Mouse (Mus musculus) liver, embryonic 15.5 days (tissue): Measurements from ENCODE around the gene Zfyve28. TPM values are rescaled to one million over a fixed set of nuclear protein-coding genes. Genes with fewer than 3 reads are reported as not detected.
A peak's percentile ranks its signal among the peaks of the same experiment; 100 is the strongest.

Experiments
- ATAC-seq: fragments of 200-750 bp; cut with Nextera tagmentation; 2 replicates; pipeline ENCODE4 v1.8.0; 2017; ENCODE audit warnings: moderate number of reproducible peaks, mild to moderate bottlenecking, moderate library complexity; ENCODE audit not compliant: insufficient read depth
- H3K27ac ChIP-seq: fragments of 300-500 bp; sonication (generic); replicated peaks from 2 replicates; pipeline ENCODE4 v1.5.1; 2015; ENCODE audit warnings: mild to moderate bottlenecking, inconsistent platforms
- H3K27me3 ChIP-seq: fragments of 300-500 bp; sonication (generic); 2 replicates; pipeline ENCODE4 v1.6.1; 2015; ENCODE audit warnings: mild to moderate bottlenecking, inconsistent platforms
- H3K36me3 ChIP-seq: fragments of 300-500 bp; sonication (generic); replicated peaks from 2 replicates; pipeline ENCODE4 v1.6.1; 2015; ENCODE audit warnings: moderate library complexity, mild to moderate bottlenecking, inconsistent platforms
- H3K4me1 ChIP-seq: fragments of 300-500 bp; sonication (generic); replicated peaks from 2 replicates; pipeline ENCODE4 v1.6.1; 2015; ENCODE audit warnings: inconsistent platforms
- H3K4me2 ChIP-seq: fragments of 300-500 bp; sonication (generic); 2 replicates; pipeline ENCODE4 v1.6.1; 2015; ENCODE audit warnings: moderate library complexity, mild to moderate bottlenecking, inconsistent platforms
- H3K4me3 ChIP-seq: fragments of 300-500 bp; sonication (generic); replicated peaks from 2 replicates; pipeline ENCODE4 v1.5.1; 2015; ENCODE audit warnings: mild to moderate bottlenecking, inconsistent platforms
- H3K9ac ChIP-seq: fragments of 300-500 bp; sonication (generic); 2 replicates; pipeline ENCODE4 v1.6.1; 2015; ENCODE audit warnings: moderate library complexity, mild to moderate bottlenecking, inconsistent platforms
- H3K9me3 ChIP-seq: fragments of 300-500 bp; sonication (generic); replicated peaks from 2 replicates; pipeline ENCODE4 v1.6.1; 2016; ENCODE audit warnings: inconsistent platforms
- WGBS: fragments of 180-500 bp; shearing (Covaris S2); methylation state at CpG from one replicate; pipeline ENCODE4 v1.1.7; 2015; ENCODE audit warnings: mixed read lengths; ENCODE audit not compliant: insufficient replicate concordance; 5-methylcytosine and 5-hydroxymethylcytosine counted together
- polyA plus RNA-seq: library from polyadenylated mRNA; unstranded; fragments of >200 nt; fragmentation: Nextera tagmentation; extraction: Ambion mirVana; gene quantifications from 2 replicates; pipeline ENCODE4 v1.2.1, GENCODE M21; 2015

The Zfyve28 gene
- polyA plus RNA-seq, 1 experiment from 2014 or later, result 0.07 TPM

- H3K4me3 ChIP-seq, result no peak overlapping the region
- H3K27ac ChIP-seq, result no peak overlapping the region
- no peaks in the 10 kb centered on the region for H3K27me3 ChIP-seq
- H3K9me3 ChIP-seq, result no peaks in the 10 kb centered on the region
- WGBS, result 64% methylated on average over 3 of the region's 3 CpGs
- no peak overlapping the region for H3K4me2 ChIP-seq
- no peaks in the 10 kb centered on the region for H3K4me1 ChIP-seq
- no peak for ATAC-seq
- no peak overlapping the region for H3K9ac ChIP-seq
- no peaks in the 10 kb centered on the region for H3K36me3 ChIP-seq
Observed at GRCm38 (mm10) chr5:34250090-34250489, 38.2 kb downstream of the Zfyve28 start.

GRCm38 (mm10) chr5:34249132-34249531 is 39.1 kb downstream of the Zfyve28 start:
- 42% methylated on average over 4 of the region's 4 CpGs for WGBS
- H3K9ac ChIP-seq, result no peak overlapping the region
- no peaks in the 10 kb centered on the region for H3K36me3 ChIP-seq
- no peaks in the 10 kb centered on the region for H3K27me3 ChIP-seq
- H3K4me1 ChIP-seq, result no peaks in the 10 kb centered on the region
- H3K27ac ChIP-seq, result no peak overlapping the region
- H3K9me3 ChIP-seq, result no peaks in the 10 kb centered on the region
- no peak overlapping the region for H3K4me2 ChIP-seq
- ATAC-seq, result no peak
- H3K4me3 ChIP-seq, result no peak overlapping the region

DNA sequence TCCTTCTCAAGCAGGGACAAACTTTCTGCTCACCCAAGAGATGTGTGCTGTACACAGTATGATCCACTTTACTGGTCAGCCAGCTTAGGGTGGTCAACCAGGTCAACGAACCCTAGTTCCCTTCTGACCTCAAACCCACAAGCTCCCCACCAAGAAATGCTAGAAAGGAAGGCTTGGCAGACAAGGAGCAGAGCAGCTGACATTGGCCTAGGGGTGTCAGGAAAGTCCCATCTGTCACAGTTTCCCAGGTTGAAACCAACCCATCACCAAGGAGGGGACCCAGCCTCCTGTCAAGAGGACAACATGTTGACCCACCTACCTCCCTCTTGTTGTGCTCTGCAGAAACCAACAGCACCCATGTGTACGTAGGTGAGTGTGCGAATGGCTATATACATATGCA is 41.8 kb downstream of the Zfyve28 start:
- WGBS, result 73% methylated on average over 3 of the region's 3 CpGs
- H3K9ac ChIP-seq, result no peak overlapping the region
- ATAC-seq, result no peak
- no peak overlapping the region for H3K4me2 ChIP-seq
- no peaks in the 10 kb centered on the region for H3K36me3 ChIP-seq
- no peak overlapping the region for H3K27ac ChIP-seq
- no peak overlapping the region for H3K4me3 ChIP-seq
- H3K27me3 ChIP-seq, result no peaks in the 10 kb centered on the region
- no peaks in the 10 kb centered on the region for H3K4me1 ChIP-seq
- no peaks in the 10 kb centered on the region for H3K9me3 ChIP-seq

GRCm38 (mm10) chr5:34243062-34243461 is 45.2 kb downstream of the Zfyve28 start:
- no peak for ATAC-seq
- H3K4me3 ChIP-seq, result no peak overlapping the region
- no peak overlapping the region for H3K27ac ChIP-seq
- no peaks in the 10 kb centered on the region for H3K27me3 ChIP-seq
- H3K4me1 ChIP-seq, result no peaks in the 10 kb centered on the region
- no peak overlapping the region for H3K4me2 ChIP-seq
- no peaks in the 10 kb centered on the region for H3K36me3 ChIP-seq
- 58% methylated on average over 5 of the region's 5 CpGs for WGBS
- no peak overlapping the region for H3K9ac ChIP-seq
- H3K9me3 ChIP-seq, result no peaks in the 10 kb centered on the region

- H3K36me3 ChIP-seq, result no peaks in the 10 kb centered on the region
- H3K27ac ChIP-seq, result 0 out of 2 replicates have a peak overlapping the region, but pooled peaks have one; percentile 14
- no peaks in the 10 kb centered on the region for H3K4me1 ChIP-seq
- no peak overlapping the region for H3K4me2 ChIP-seq
- ATAC-seq, result no peak
- H3K9me3 ChIP-seq, result no peaks in the 10 kb centered on the region
- H3K27me3 ChIP-seq, result no peaks in the 10 kb centered on the region
- H3K9ac ChIP-seq, result no peak overlapping the region
- H3K4me3 ChIP-seq, result no peak overlapping the region
- WGBS, result 10% methylated on average over 15 of the region's 15 CpGs
Observed at GRCm38 (mm10) chr5:34242224-34242963, 45.9 kb downstream of the Zfyve28 start.

DNA sequence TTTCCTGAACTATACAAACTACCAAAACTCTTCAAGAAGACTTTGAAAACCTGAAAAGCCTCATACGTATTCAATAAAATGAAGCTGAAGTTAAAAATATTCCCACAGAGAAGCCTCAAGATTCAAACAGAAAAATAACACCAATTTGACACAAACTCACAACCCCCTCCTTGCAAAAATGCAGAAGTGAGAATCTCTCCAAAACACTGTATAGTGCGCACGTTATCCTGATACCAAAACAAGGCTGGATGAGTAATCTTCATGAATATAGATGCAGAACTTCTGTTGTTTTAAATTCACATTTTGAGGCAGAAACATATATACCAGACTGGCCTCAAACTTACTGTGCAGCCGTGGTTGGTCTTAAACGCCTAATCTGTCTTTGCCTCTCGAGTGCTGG is 49.8 kb downstream of the Zfyve28 start:
- Histone ChIP-seq H3K27me3 (no peaks in the 10 kb centered on the region), H3K4me2 (no peak overlapping the region), H3K36me3 (no peaks in the 10 kb centered on the region), H3K9me3 (no peaks in the 10 kb centered on the region), H3K27ac (no peak overlapping the region), H3K4me1 (no peaks in the 10 kb centered on the region), H3K4me3 (no peak overlapping the region), H3K9ac (no peak overlapping the region)
- WGBS, result 66% methylated on average over 6 of the region's 6 CpGs
- no peak for ATAC-seq

DNA sequence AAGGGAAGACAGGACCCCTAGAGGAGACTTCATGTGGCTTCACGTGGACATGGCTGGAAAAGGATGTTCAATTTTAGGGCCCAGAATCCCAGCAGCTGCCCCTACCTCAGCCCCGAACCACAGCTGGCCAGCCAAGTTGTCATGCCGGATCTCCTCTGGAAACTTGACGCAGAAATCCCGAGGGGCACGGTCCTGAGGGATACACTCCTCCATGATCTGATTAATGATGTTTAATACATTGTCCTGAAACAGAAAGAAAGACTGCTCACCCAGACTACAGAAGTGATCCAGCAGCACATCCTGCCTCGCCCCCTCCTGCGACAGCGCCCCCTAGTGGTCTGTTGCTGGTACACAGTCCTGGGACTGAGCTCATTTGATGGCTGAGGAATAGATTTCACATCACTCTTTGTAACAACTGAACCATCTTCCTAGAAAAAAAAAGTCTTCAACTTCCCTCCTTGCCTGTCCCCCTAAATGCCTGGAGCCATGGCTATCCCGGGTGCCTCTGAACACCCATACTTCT is 52.3 kb downstream of the Zfyve28 start:
- H3K4me3 ChIP-seq, result no peak overlapping the region
- no peaks in the 10 kb centered on the region for H3K36me3 ChIP-seq
- ATAC-seq, result no peak
- H3K4me2 ChIP-seq, result no peak overlapping the region
- H3K27me3 ChIP-seq, result no peaks in the 10 kb centered on the region
- no peaks in the 10 kb centered on the region for H3K4me1 ChIP-seq
- H3K9ac ChIP-seq, result no peak overlapping the region
- 42% methylated on average over 10 of the region's 10 CpGs for WGBS
- H3K9me3 ChIP-seq, result no peaks in the 10 kb centered on the region
- no peak overlapping the region for H3K27ac ChIP-seq

GRCm38 (mm10) chr5:34235056-34235455 is 53.2 kb downstream of the Zfyve28 start:
- no peaks in the 10 kb centered on the region for H3K36me3 ChIP-seq
- H3K4me3 ChIP-seq, result no peak overlapping the region
- H3K9ac ChIP-seq, result no peak overlapping the region
- H3K4me1 ChIP-seq, result no peaks in the 10 kb centered on the region
- 54% methylated on average over 4 of the region's 4 CpGs for WGBS
- H3K4me2 ChIP-seq, result no peak overlapping the region
- H3K27ac ChIP-seq, result no peak overlapping the region
- H3K27me3 ChIP-seq, result no peaks in the 10 kb centered on the region
- ATAC-seq, result no peak
- no peaks in the 10 kb centered on the region for H3K9me3 ChIP-seq

- no peaks in the 10 kb centered on the region for H3K36me3 ChIP-seq
- no peak overlapping the region for H3K9ac ChIP-seq
- H3K9me3 ChIP-seq, result no peaks in the 10 kb centered on the region
- H3K4me1 ChIP-seq, result no peaks in the 10 kb centered on the region
- H3K27ac ChIP-seq, result no peak overlapping the region
- H3K4me2 ChIP-seq, result no peak overlapping the region
- no peak overlapping the region for H3K4me3 ChIP-seq
- WGBS, result 58% methylated on average over 6 of the region's 6 CpGs
- H3K27me3 ChIP-seq, result no peaks in the 10 kb centered on the region
- no peak for ATAC-seq
Observed at GRCm38 (mm10) chr5:34233221-34233515, 55.1 kb downstream of the Zfyve28 start.

DNA sequence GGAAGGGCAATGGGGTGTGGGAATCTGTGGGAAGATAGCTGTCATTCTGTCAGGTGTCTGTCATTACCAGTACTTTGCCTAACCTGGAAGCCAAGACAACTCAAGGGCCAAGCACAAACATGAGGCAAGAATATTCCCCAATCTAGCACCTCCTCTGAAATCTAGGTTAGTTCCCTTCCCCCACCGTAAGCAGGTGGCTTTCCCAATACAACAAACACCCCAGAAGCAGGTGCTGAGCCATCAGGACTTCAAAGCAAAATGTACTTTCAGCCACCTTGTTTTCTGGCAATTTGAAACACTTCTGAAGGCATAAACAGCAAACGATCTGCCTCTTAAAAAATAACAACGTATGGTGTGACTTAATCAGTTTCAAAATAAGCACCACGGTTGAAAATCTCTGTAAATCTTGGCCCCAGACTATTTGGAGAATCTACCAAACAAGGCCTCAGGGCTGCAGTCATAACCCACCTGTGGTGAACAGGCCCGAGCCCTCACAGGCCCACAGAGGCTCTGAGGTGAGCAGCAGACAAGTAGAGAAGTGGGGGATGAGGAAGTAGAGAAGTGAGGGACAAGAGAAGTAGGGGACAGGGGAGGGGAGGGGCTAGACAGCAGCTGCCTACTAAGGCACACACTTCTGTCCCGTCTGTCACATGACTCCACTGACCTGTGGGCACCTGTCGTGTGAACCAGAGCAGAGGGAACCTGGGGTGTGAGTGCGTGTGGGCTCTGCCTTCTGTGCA is 55.6 kb downstream of the Zfyve28 start:
- Histone ChIP-seq H3K4me2 (no peak overlapping the region), H3K9me3 (no peaks in the 10 kb centered on the region), H3K4me1 (no peaks in the 10 kb centered on the region), H3K4me3 (no peak overlapping the region), H3K36me3 (no peaks in the 10 kb centered on the region), H3K9ac (no peak overlapping the region), H3K27ac (no peak overlapping the region), H3K27me3 (no peaks in the 10 kb centered on the region)
- 36% methylated on average over 8 of the region's 8 CpGs for WGBS
- no peak for ATAC-seq

DNA sequence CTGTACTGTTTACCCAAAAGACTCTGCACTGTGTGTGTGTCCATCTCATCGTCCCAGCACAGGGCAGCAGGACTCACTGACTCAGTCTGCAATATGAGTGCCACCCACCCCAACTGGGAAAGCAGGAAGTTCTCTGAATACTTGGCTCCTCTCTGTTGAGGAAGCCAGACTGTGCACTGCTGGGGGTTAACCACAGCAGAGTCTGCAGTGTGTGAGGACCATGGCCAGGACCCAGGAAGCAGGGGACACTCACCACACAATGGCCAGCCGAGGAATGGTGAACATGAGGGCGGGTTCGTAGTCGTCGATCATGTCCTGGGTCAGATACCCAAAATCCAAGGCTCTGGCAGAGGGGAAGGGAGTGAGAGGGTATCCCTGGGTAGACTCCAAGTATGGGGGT is 56.3 kb downstream of the Zfyve28 start:
- WGBS, result 41% methylated on average over 6 of the region's 6 CpGs
- no peaks in the 10 kb centered on the region for H3K4me1 ChIP-seq
- H3K4me2 ChIP-seq, result no peak overlapping the region
- no peak for ATAC-seq
- H3K9ac ChIP-seq, result no peak overlapping the region
- no peaks in the 10 kb centered on the region for H3K9me3 ChIP-seq
- H3K4me3 ChIP-seq, result no peak overlapping the region
- H3K27me3 ChIP-seq, result no peaks in the 10 kb centered on the region
- H3K27ac ChIP-seq, result no peak overlapping the region
- H3K36me3 ChIP-seq, result no peaks in the 10 kb centered on the region
